Mouse (Mus musculus) testis, adult 2 months (tissue): ENCODE results near the gene Dnajb3. TPM values are rescaled to one million over a fixed set of nuclear protein-coding genes. Genes with fewer than 3 reads are reported as not detected.
"Not testable (repeated sequence)": the region's sequence is repeated elsewhere in the genome, so short reads cannot be mapped to it uniquely, and the experiment has no call there.

Experiments used
- H3K27ac ChIP-seq: fragments of 200-500 bp; 2 replicates; pipeline ENCODE4 v1.5.1; 2012; ENCODE audit warnings: low read depth, low read length; ENCODE audit not compliant: control insufficient read depth, insufficient read depth
- H3K27me3 ChIP-seq: fragments of 200-500 bp; 2 replicates; pipeline ENCODE4 v1.6.1; 2012; ENCODE audit warnings: mild to moderate bottlenecking, low read length, moderate library complexity; ENCODE audit not compliant: control insufficient read depth, insufficient read depth
- H3K36me3 ChIP-seq: fragments of 200-500 bp; 2 replicates; pipeline ENCODE4 v1.6.1; 2012; ENCODE audit warnings: mild to moderate bottlenecking, low read length; ENCODE audit not compliant: control insufficient read depth, insufficient read depth
- H3K4me1 ChIP-seq: fragments of 200-500 bp; 2 replicates; pipeline ENCODE4 v1.6.1; 2012; ENCODE audit warnings: low read length; ENCODE audit not compliant: control insufficient read depth, insufficient read depth
- H3K4me3 ChIP-seq: fragments of 200-500 bp; 2 replicates; pipeline ENCODE4 v1.5.1; 2012; ENCODE audit warnings: low read depth, mild to moderate bottlenecking, low read length, moderate library complexity, mixed read lengths; ENCODE audit not compliant: control insufficient read depth
- CTCF ChIP-seq: fragments of 200-500 bp; IDR thresholded peaks from 2 replicates; pipeline ENCODE4 v1.5.1; 2012; ENCODE audit warnings: low read depth, mild to moderate bottlenecking, inconsistent platforms, low read length, moderate library complexity; ENCODE audit not compliant: control insufficient read depth, insufficient read depth, insufficient replicate concordance
- POLR2A ChIP-seq: fragments of 200-500 bp; IDR thresholded peaks from 2 replicates; pipeline ENCODE4 v1.6.1; 2012; ENCODE audit warnings: low read depth, mild to moderate bottlenecking, inconsistent platforms, low read length, moderate library complexity; ENCODE audit not compliant: control insufficient read depth
- polyA plus RNA-seq: library from polyadenylated mRNA; depleted of rRNA; stranded (reverse); fragments of >200 nt; gene quantifications from 2 replicates; pipeline ENCODE4 v1.2.3, GENCODE M21; 2012

Dnajb3 gene
- polyA plus RNA-seq, 1 experiment, result 1,175 TPM

DNA sequence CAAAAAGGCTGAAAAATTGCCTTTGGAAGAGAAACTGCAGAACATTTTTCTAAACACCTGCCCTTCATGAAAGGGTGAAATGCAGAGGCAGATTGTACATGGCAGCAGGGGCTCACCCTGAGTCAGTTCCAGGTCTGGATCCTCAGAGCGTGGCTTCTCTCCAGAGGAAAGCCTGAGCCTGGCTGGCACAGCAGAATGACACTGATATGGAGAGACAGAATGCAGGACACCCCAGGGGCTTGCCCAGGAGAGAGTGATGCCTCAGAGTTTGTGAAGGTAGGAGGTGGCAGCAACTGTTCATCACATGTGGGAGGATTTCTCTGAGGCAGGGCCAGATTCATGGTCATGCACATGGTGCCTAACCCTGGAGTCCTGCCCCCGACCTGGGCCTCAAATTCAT lies 5.6 kb downstream of the Dnajb3 start:
- no peak for TF ChIP-seq CTCF
- no peak for TF ChIP-seq POLR2A
- Histone ChIP-seq H3K36me3 (no peaks in the 10 kb centered on the region; the same call in none of the 2 replicates), H3K27ac (no peak overlapping the region), H3K4me3 (no peak overlapping the region), H3K27me3 (no peaks in the 10 kb centered on the region), H3K4me1 (no peaks in the 10 kb centered on the region; the same call in 1 of the 2 replicates)

GRCm38 (mm10) chr1:88197443-88197842 lies 8.1 kb downstream of the Dnajb3 start:
- Histone ChIP-seq H3K4me1 (no peaks in the 10 kb centered on the region; the same call in 1 of the 2 replicates), H3K27me3 (no peaks in the 10 kb centered on the region), H3K4me3 (no peak overlapping the region), H3K36me3 (no peaks in the 10 kb centered on the region), H3K27ac (no peak overlapping the region)
- TF ChIP-seq POLR2A (no peak), CTCF (no peak)

GRCm38 (mm10) chr1:88195687-88196086 lies 9.9 kb downstream of the Dnajb3 start:
- H3K4me3 ChIP-seq, result no peak overlapping the region
- no peaks in the 10 kb centered on the region for H3K36me3 ChIP-seq
- TF ChIP-seq CTCF, result no peak
- no peak for TF ChIP-seq POLR2A
- no peaks in the 10 kb centered on the region; the same call in 1 of the 2 replicates for H3K4me1 ChIP-seq
- no peaks in the 10 kb centered on the region for H3K27me3 ChIP-seq
- H3K27ac ChIP-seq, result no peak overlapping the region

- no peaks in the 10 kb centered on the region for H3K27me3 ChIP-seq
- H3K27ac ChIP-seq, result no peak overlapping the region
- H3K4me1 ChIP-seq, result no peaks in the 10 kb centered on the region
- no peak overlapping the region for H3K4me3 ChIP-seq
- no peaks in the 10 kb centered on the region for H3K36me3 ChIP-seq
- TF ChIP-seq POLR2A, result no peak
Observed at GRCm38 (mm10) chr1:88192136-88192535, 13.4 kb downstream of the Dnajb3 start.

DNA sequence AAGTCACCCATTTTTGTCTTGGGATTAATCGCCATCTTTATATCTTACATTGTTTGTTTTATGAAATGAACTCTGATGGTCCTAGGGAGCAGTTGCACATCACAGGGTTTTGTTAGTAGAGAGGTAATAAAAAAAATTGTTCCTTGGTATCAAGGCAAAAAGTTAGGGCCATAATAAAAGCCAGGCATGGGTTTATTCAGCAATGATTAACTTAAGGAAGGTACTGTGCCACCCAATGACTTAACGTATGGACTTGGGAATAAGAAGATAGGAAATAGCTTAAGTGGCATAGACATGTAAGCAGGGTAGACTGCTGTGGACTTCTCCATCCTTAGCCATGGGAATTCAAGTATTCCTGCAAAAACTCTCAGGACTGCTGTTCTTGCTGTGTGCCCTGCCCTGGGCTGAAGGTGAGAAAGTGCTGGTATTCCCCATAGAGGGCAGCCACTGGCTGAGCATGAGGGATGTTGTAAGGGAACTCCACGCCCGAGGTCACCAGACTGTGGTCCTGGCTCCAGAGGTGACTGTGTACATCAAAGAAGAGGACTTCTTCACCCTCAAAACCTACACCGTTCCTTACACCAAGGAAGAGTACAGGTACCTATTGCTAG lies 19.2 kb downstream of the Dnajb3 start:
- Histone ChIP-seq H3K4me1 (no peaks in the 10 kb centered on the region), H3K27ac (no peak overlapping the region), H3K27me3 (no peaks in the 10 kb centered on the region), H3K4me3 (no peak overlapping the region), H3K36me3 (no peaks in the 10 kb centered on the region)
- no peak for TF ChIP-seq POLR2A
- no peak for TF ChIP-seq CTCF

GRCm38 (mm10) chr1:88179657-88180056 lies 25.9 kb downstream of the Dnajb3 start:
- H3K4me3 ChIP-seq, result no peak overlapping the region
- no peaks in the 10 kb centered on the region for H3K4me1 ChIP-seq
- TF ChIP-seq CTCF (no peak), POLR2A (no peak)
- no peaks in the 10 kb centered on the region for H3K36me3 ChIP-seq
- H3K27me3 ChIP-seq, result no peaks in the 10 kb centered on the region
- H3K27ac ChIP-seq, result no peak overlapping the region

- H3K4me1 ChIP-seq, H3K27ac ChIP-seq, H3K4me3 ChIP-seq, H3K27me3 ChIP-seq, H3K36me3 ChIP-seq: not testable (repeated sequence)
Observed at GRCm38 (mm10) chr1:88172190-88172589, 33.4 kb downstream of the Dnajb3 start.

- no peak within 1 kb of the TSS for H3K27ac ChIP-seq
- H3K27me3 ChIP-seq, result no peaks in the 10 kb centered on the region
- H3K36me3 ChIP-seq, result no peaks in the 10 kb centered on the region
- H3K4me3 ChIP-seq, result no peak within 1 kb of the TSS
- no peaks in the 10 kb centered on the region for H3K4me1 ChIP-seq
- TF ChIP-seq POLR2A, result no peak
- no peak for TF ChIP-seq CTCF
Observed at GRCm38 (mm10) chr1:88165711-88166110, 39.9 kb downstream of the Dnajb3 start, which contains the start of gene Ugt1a5. Ugt1a5 (plus strand) TSS chr1:88166012.
